10 mouse cellular contexts compared by ENCODE assay signal in genomic region chr7:132799119-132800016, GRCm38 (mm10). TPM values are rescaled to one million over a fixed set of nuclear protein-coding genes. Genes with fewer than 3 reads are reported as not detected.
A peak's percentile ranks its signal among the peaks of the same experiment; 100 is the strongest.
DNase-seq lines count a peak whose midpoint lies in the region; ATAC-seq lines count a peak whose summit lies in the region.
"Had no signal": no experiment of that assay in that cellular context is flagged by ENCODE, and none has a peak within 500 bp of the region (broad histone marks: within the 10 kb centered on the region; RNA-seq: fewer than 3 reads in every experiment).

No protein-coding gene starts in this region.

- H3K27ac ChIP-seq in lung, embryonic 16.5 days (ENCODE audit: low read length): no peak overlapping the region; the same call in 1 of the 2 replicates
- peak overlapping the region; percentile 82; the same call in 1 of the 2 replicates for H3K27ac ChIP-seq in heart, embryonic 10.5 days
- H3K27ac ChIP-seq: embryonic facial prominence, embryonic 12.5 days had no signal

- 82% methylated on average over 5 of the region's 5 CpGs for WGBS in lung, embryonic 16.5 days
- 79% methylated on average over 5 of the region's 5 CpGs for WGBS in heart, embryonic 10.5 days

- peaks cover 39% of the 10 kb centered on the region for H3K4me1 ChIP-seq in lung, embryonic 16.5 days (replicated peaks; ENCODE audit: control insufficient read depth, insufficient read depth, low read length)
- H3K4me1 ChIP-seq in heart, embryonic 10.5 days: peaks cover 58% of the 10 kb centered on the region

- H3K9ac ChIP-seq in lung, embryonic 16.5 days (ENCODE audit: low read length): no peak overlapping the region; the same call in 1 of the 2 replicates
- H3K9ac ChIP-seq: embryonic facial prominence, embryonic 12.5 days had no signal

- H3K4me2 ChIP-seq in lung, embryonic 16.5 days (ENCODE audit: low read depth, low read length): no peak overlapping the region
- H3K4me2 ChIP-seq: embryonic facial prominence, embryonic 12.5 days had no signal

- peak; percentile 58 for ATAC-seq in frontal cortex, adult (ENCODE audit: low TSS enrichment)
- ATAC-seq in lung, embryonic 16.5 days (ENCODE audit: low read depth): peak; percentile 48; the same call in 1 of the 2 replicates

- H3K4me3 ChIP-seq in lung, embryonic 16.5 days (ENCODE audit: low read length): no peak overlapping the region
- no peak overlapping the region for H3K4me3 ChIP-seq in heart, embryonic 10.5 days
- H3K4me3 ChIP-seq: embryonic facial prominence, embryonic 12.5 days had no signal

- DNase-seq in frontal cortex, postnatal 14 days (ENCODE audit: low spot score in 2 of 2): no peak
- no peak for DNase-seq in lung, adult 18-20 months
- DNase-seq in heart, embryonic 10.5 days (ENCODE audit: low spot score): no peak
- peak; percentile 41 for DNase-seq in lung, postnatal 10 days
- DNase-seq in layer of hippocampus, adult 11-12 months (ENCODE audit: low spot score): no peak
- no peak for DNase-seq in Muller cell, postnatal 12 days (ENCODE audit: inconsistent ontology term)
- DNase-seq: gastrocnemius, postnatal 10 days had no signal

- H3K9me3 ChIP-seq in lung, embryonic 16.5 days (ENCODE audit: control insufficient read depth, low read length): no peaks in the 10 kb centered on the region
- no peaks in the 10 kb centered on the region for H3K9me3 ChIP-seq in heart, embryonic 10.5 days
- H3K9me3 ChIP-seq: embryonic facial prominence, embryonic 12.5 days had no signal

- H3K36me3 ChIP-seq in lung, embryonic 16.5 days (ENCODE audit: control insufficient read depth, insufficient read depth, low read length): no peaks in the 10 kb centered on the region
- H3K36me3 ChIP-seq in heart, embryonic 10.5 days: peaks cover 4% of the 10 kb centered on the region; the same call in 1 of the 2 replicates

- no peaks in the 10 kb centered on the region for H3K27me3 ChIP-seq in lung, embryonic 16.5 days (ENCODE audit: control insufficient read depth, insufficient read depth, low read depth, low read length)
- H3K27me3 ChIP-seq in heart, embryonic 10.5 days (ENCODE audit: insufficient read depth, poor library complexity, severe bottlenecking): no peaks in the 10 kb centered on the region
- H3K27me3 ChIP-seq: embryonic facial prominence, embryonic 12.5 days had no signal

RNA-seq across cellular contexts. Expression of gene Fam53b, which starts 14.3 kb away (rescaled TPM):
- 33.5 and 36.0 TPM in 2 replicates for polyA plus RNA-seq in lung, embryonic 16.5 days (2015; fragmentation: Nextera tagmentation; extraction: Ambion mirVana)
- 17.7 and 18.4 TPM in 2 replicates for polyA plus RNA-seq in heart, embryonic 10.5 days (2016; fragmentation: Nextera tagmentation; extraction: Ambion mirVana)

RNA-seq across cellular contexts. Expression of gene Eef1akmt2, which starts 53.1 kb away (rescaled TPM):
- 56.3 and 60.4 TPM in 2 replicates for polyA plus RNA-seq in lung, embryonic 16.5 days (2015; fragmentation: Nextera tagmentation; extraction: Ambion mirVana)
- polyA plus RNA-seq in heart, embryonic 10.5 days (2016; fragmentation: Nextera tagmentation; extraction: Ambion mirVana): 44.1 and 54.1 TPM in 2 replicates

RNA-seq across cellular contexts. Expression of gene Abraxas2, which starts 59.7 kb away (rescaled TPM):
- 40.1 and 41.9 TPM in 2 replicates for polyA plus RNA-seq in lung, embryonic 16.5 days (2015; fragmentation: Nextera tagmentation; extraction: Ambion mirVana)
- 26.9 and 28.0 TPM in 2 replicates for polyA plus RNA-seq in heart, embryonic 10.5 days (2016; fragmentation: Nextera tagmentation; extraction: Ambion mirVana)
